Mouse (Mus musculus): ENCODE data around the gene Ppie. TPM values are rescaled to one million over a fixed set of nuclear protein-coding genes. Genes with fewer than 3 reads are reported as not detected.
"Not testable (repeated sequence)": the region's sequence is repeated elsewhere in the genome, so short reads cannot be mapped to it uniquely, and the experiment has no call there.

The Ppie gene
- total and polyA plus RNA-seq, 2 experiments from 2014 or later, result 28.1 to 41.7 TPM

- Histone ChIP-seq H3K9ac (replicated peaks; ENCODE audit: low read length, poor library complexity, severe bottlenecking) (no peak overlapping the region), H3K4me3 (ENCODE audit: low read depth, low read length) (no peak overlapping the region), H3K36me3 (ENCODE audit: insufficient read depth, low read length) (no peaks in the 10 kb centered on the region), H3K27me3 (ENCODE audit: insufficient read depth, low read length) (peaks cover 7% of the 10 kb centered on the region; the same call in 1 of the 2 replicates), H3K9me3 (ENCODE audit: low read length) (no peaks in the 10 kb centered on the region), H3K4me1 (ENCODE audit: insufficient read depth, low read length) (no peaks in the 10 kb centered on the region), H3K4me2 (ENCODE audit: low read depth, low read length, poor library complexity, severe bottlenecking) (no peak overlapping the region), H3K27ac (ENCODE audit: low read depth, low read length) (no peak overlapping the region)
- DNase-seq (ENCODE audit: low spot score) (no peak), ATAC-seq (ENCODE audit: low FRiP score) (no peak)
- no peak for TF ChIP-seq CTCF (IDR thresholded peaks at IDR 0.05)
- WGBS, result 81% methylated on average over 4 of the region's 4 CpGs
Observed at GRCm38 (mm10) chr4:123110751-123111150, 29.0 kb downstream of the Ppie start.

GRCm38 (mm10) chr4:123108056-123108455 is 31.7 kb downstream of the Ppie start:
- Histone ChIP-seq H3K27me3 (ENCODE audit: insufficient read depth, low read length) (peaks cover 24% of the 10 kb centered on the region), H3K4me3 (ENCODE audit: low read depth, low read length) (no peak overlapping the region), H3K4me1 (ENCODE audit: insufficient read depth, low read length) (peaks cover 5% of the 10 kb centered on the region; the same call in 1 of the 2 replicates), H3K27ac (ENCODE audit: low read depth, low read length) (no peak overlapping the region), H3K36me3 (ENCODE audit: insufficient read depth, low read length) (no peaks in the 10 kb centered on the region), H3K4me2 (ENCODE audit: low read depth, low read length, poor library complexity, severe bottlenecking) (no peak overlapping the region), H3K9ac (replicated peaks; ENCODE audit: low read length, poor library complexity, severe bottlenecking) (no peak overlapping the region), H3K9me3 (ENCODE audit: low read length) (no peaks in the 10 kb centered on the region)
- ATAC-seq (ENCODE audit: low FRiP score) (no peak), DNase-seq (ENCODE audit: low spot score) (no peak)
- WGBS, result 92% methylated on average over 5 of the region's 5 CpGs
- TF ChIP-seq CTCF (IDR thresholded peaks at IDR 0.05), result no peak

GRCm38 (mm10) chr4:123106864-123107263 is 32.9 kb downstream of the Ppie start:
- ATAC-seq (ENCODE audit: low FRiP score) (no peak), DNase-seq (ENCODE audit: low spot score) (no peak)
- Histone ChIP-seq H3K4me2 (ENCODE audit: low read depth, low read length, poor library complexity, severe bottlenecking) (no peak overlapping the region), H3K4me3 (ENCODE audit: low read depth, low read length) (no peak overlapping the region), H3K9ac (replicated peaks; ENCODE audit: low read length, poor library complexity, severe bottlenecking) (no peak overlapping the region), H3K9me3 (ENCODE audit: low read length) (no peaks in the 10 kb centered on the region), H3K36me3 (ENCODE audit: insufficient read depth, low read length) (no peaks in the 10 kb centered on the region), H3K27ac (ENCODE audit: low read depth, low read length) (no peak overlapping the region), H3K4me1 (ENCODE audit: insufficient read depth, low read length) (peaks cover 5% of the 10 kb centered on the region; the same call in 1 of the 2 replicates), H3K27me3 (ENCODE audit: insufficient read depth, low read length) (peaks cover 24% of the 10 kb centered on the region)
- no peak for TF ChIP-seq CTCF (IDR thresholded peaks at IDR 0.05)
- WGBS, result 92% methylated on average over 2 of the region's 2 CpGs

- H3K4me1 ChIP-seq (ENCODE audit: insufficient read depth, low read length); H3K27ac ChIP-seq (ENCODE audit: low read depth, low read length); H3K36me3 ChIP-seq (ENCODE audit: insufficient read depth, low read length); DNase-seq (ENCODE audit: low spot score); H3K9me3 ChIP-seq (ENCODE audit: low read length); H3K4me2 ChIP-seq (ENCODE audit: low read depth, low read length, poor library complexity, severe bottlenecking); H3K9ac ChIP-seq (replicated peaks; ENCODE audit: low read length, poor library complexity, severe bottlenecking); ATAC-seq (ENCODE audit: low FRiP score); H3K4me3 ChIP-seq (ENCODE audit: low read depth, low read length): not testable (repeated sequence)
- peaks cover 24% of the 10 kb centered on the region for H3K27me3 ChIP-seq (ENCODE audit: insufficient read depth, low read length)
- WGBS, result 89% methylated on average over 6 of the region's 7 CpGs
Observed at GRCm38 (mm10) chr4:123105929-123106328, 33.8 kb downstream of the Ppie start.

DNA sequence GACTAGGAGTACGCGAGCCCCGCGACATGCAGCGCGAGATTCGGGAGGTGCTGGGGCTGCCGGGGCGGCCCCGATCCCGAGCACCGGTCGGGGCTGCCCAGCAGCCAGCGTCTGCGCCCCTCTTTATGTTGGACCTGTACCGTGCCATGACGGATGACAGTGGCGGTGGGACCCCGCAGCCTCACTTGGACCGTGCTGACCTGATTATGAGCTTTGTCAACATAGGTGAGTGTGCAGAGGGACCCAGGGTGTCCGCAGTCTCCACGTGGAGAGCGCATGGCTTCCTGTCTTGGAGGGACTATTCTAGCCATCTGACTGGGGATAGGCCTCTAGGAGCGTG is 34.3 kb downstream of the Ppie start:
- H3K4me2 ChIP-seq (ENCODE audit: low read depth, low read length, poor library complexity, severe bottlenecking), result peak overlapping the region; percentile 45
- peaks cover 5% of the 10 kb centered on the region; the same call in 1 of the 2 replicates for H3K4me1 ChIP-seq (ENCODE audit: insufficient read depth, low read length)
- H3K27me3 ChIP-seq (ENCODE audit: insufficient read depth, low read length), result peaks cover 24% of the 10 kb centered on the region
- H3K27ac ChIP-seq (ENCODE audit: low read depth, low read length), result no peak overlapping the region
- ATAC-seq (ENCODE audit: low FRiP score), result peak; percentile 61
- 23% methylated on average over 24 of the region's 24 CpGs for WGBS
- peak overlapping the region; percentile 31 for H3K4me3 ChIP-seq (ENCODE audit: low read depth, low read length)
- peak overlapping the region; percentile 33; the same call in 1 of the 2 replicates for H3K9ac ChIP-seq (replicated peaks; ENCODE audit: low read length, poor library complexity, severe bottlenecking)
- no peak for TF ChIP-seq CTCF (IDR thresholded peaks at IDR 0.05)
- no peaks in the 10 kb centered on the region for H3K9me3 ChIP-seq (ENCODE audit: low read length)
- H3K36me3 ChIP-seq (ENCODE audit: insufficient read depth, low read length), result no peaks in the 10 kb centered on the region
- DNase-seq (ENCODE audit: low spot score), result no peak

DNA sequence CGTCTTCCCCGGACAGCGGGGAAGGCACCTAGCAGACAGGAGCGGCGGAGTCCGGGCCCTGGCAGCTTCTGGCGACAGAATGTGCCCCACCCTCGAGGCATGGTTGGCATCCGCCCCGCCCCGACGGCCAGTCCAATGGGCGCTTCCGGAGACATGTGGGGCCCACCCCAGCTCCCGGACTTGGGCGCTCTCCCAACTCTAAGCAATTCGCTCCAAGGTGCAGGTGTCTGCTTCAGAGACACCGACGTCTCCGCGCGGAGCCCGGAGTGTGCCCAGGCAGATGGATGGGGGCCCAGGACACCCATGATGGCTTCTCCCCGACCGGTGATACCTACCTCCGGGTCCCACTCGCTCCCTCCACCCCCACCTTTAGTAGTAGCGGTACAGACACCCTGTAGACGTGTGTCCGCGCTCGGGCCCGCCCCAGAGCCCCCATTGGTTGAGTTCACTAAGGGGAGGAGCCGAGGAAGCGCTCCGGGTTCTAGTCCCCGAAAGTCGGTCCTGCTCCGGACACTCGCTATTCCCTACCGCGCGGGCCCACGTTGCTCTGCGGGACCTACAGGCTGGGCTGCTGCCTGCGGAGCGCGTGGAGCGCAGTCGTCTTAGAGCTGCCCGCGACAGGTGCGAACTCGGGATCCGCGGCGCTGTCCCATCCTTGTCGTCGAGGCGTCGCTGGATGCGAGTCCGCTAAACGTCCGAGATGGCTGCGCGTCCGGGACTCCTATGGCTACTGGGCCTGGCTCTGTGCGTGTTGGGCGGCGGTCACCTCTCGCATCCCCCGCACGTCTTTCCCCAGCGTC is 34.9 kb downstream of the Ppie start, which contains the start of gene Bmp8b:
TSS of gene Bmp8b (plus strand) at position 515 of the 800 bp plus-strand sequence.
- TF ChIP-seq CTCF (IDR thresholded peaks at IDR 0.05), result no peak
- Histone ChIP-seq H3K27me3 (ENCODE audit: insufficient read depth, low read length) (peaks cover 24% of the 10 kb centered on the region), H3K9me3 (ENCODE audit: low read length) (no peaks in the 10 kb centered on the region), H3K36me3 (ENCODE audit: insufficient read depth, low read length) (no peaks in the 10 kb centered on the region), H3K9ac (replicated peaks; ENCODE audit: low read length, poor library complexity, severe bottlenecking) (peak within 1 kb of the TSS; percentile 33; the same call in 1 of the 2 replicates), H3K4me1 (ENCODE audit: insufficient read depth, low read length) (peaks cover 5% of the 10 kb centered on the region; the same call in 1 of the 2 replicates), H3K4me3 (ENCODE audit: low read depth, low read length) (peak within 1 kb of the TSS; percentile 31), H3K27ac (ENCODE audit: low read depth, low read length) (no peak within 1 kb of the TSS), H3K4me2 (ENCODE audit: low read depth, low read length, poor library complexity, severe bottlenecking) (peak within 1 kb of the TSS; percentile 45)
- no peak for DNase-seq (ENCODE audit: low spot score)
- ATAC-seq (ENCODE audit: low FRiP score), result peak; percentile 39; the same call in 1 of the 2 replicates
- whole genome bisulfite sequencing, result 6% methylated on average over 68 of the region's 75 CpGs

Measured in midbrain, postnatal 0 days (tissue).